Mouse (Mus musculus): ENCODE data around the gene Fnbp4.

DNA sequence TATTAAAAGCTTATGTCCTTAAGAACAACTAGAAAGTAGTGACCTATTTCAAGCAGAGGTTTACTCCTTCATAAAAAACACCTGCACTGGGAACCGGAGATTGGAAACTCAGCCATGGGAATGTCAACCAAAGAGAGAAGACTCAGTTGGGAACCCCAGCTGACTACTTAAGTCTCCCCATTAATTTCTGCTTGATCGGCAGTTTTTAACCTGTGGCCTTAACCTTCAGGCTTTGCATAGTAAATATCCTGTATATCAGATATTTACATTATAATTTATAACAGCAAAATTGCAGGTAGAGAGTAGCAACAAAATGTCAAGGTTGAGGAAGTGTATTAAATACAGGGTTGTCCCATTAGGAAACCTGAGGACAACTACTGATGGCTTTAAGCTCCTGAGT, 8.4 kb downstream of the Fnbp4 start:
- TF ChIP-seq POLR2A (IDR thresholded peaks at IDR 0.05; ENCODE audit: control insufficient read depth, extremely low read depth, insufficient read depth, low read length, poor library complexity) (no peak), CTCF (IDR thresholded peaks at IDR 0.05; ENCODE audit: borderline replicate concordance, control insufficient read depth, extremely low read depth, insufficient read depth, low read length, poor library complexity) (no peak)
